Mouse (Mus musculus) 3134 (cell line): Measurements from ENCODE around the gene Lamc3.
A peak's percentile ranks its signal among the peaks of the same experiment; 100 is the strongest.

Experiments used
- DNase-seq: peaks from one replicate; pipeline ENCODE4 v3.0.0-alpha.2; 2011; ENCODE audit warnings: low spot score; ENCODE audit not compliant: insufficient read length; ENCODE audit errors: extremely low read depth

The Lamc3 gene

GRCm38 (mm10) chr2:31887030-31887429 is at the start of gene Lamc3:
TSS of gene Lamc3 (plus strand) at chr2:31887291.
- no peak for DNase-seq

- no peak for DNase-seq
These were observed 48.2 kb upstream of the Lamc3 start for GRCm38 (mm10) chr2:31838868-31839267.

GRCm38 (mm10) chr2:31844729-31845136 is 42.4 kb upstream of the Lamc3 start:
- DNase-seq, result no peak

GRCm38 (mm10) chr2:31845512-31845895 is 41.6 kb upstream of the Lamc3 start:
- DNase-seq, result no peak

- no peak for DNase-seq
These were observed 41.0 kb upstream of the Lamc3 start, which contains the start of gene Fibcd1 for GRCm38 (mm10) chr2:31845896-31846691. TSS of gene Fibcd1 (minus strand) at chr2:31846005.

- no peak for DNase-seq
These were observed 40.1 kb upstream of the Lamc3 start for GRCm38 (mm10) chr2:31846692-31847660.

- no peak for DNase-seq
These were observed 39.2 kb upstream of the Lamc3 start for GRCm38 (mm10) chr2:31847908-31848307.

- DNase-seq, result peak; percentile 66
These were observed 37.0 kb upstream of the Lamc3 start for GRCm38 (mm10) chr2:31850141-31850540.

GRCm38 (mm10) chr2:31855991-31856390 is 31.1 kb upstream of the Lamc3 start:
- peak; percentile 57 for DNase-seq

- DNase-seq, result no peak
These were observed 29.9 kb upstream of the Lamc3 start for GRCm38 (mm10) chr2:31857180-31857579.

- DNase-seq, result no peak
These were observed 28.6 kb upstream of the Lamc3 start for GRCm38 (mm10) chr2:31858500-31858899.

- DNase-seq, result no peak
These were observed 24.2 kb upstream of the Lamc3 start for GRCm38 (mm10) chr2:31862919-31863318.

- DNase-seq, result no peak
These were observed 23.3 kb upstream of the Lamc3 start for GRCm38 (mm10) chr2:31863766-31864165.

GRCm38 (mm10) chr2:31864891-31865290 is 22.2 kb upstream of the Lamc3 start:
- DNase-seq, result no peak

- DNase-seq, result no peak
These were observed 21.8 kb upstream of the Lamc3 start for GRCm38 (mm10) chr2:31865322-31865721.

- no peak for DNase-seq
These were observed 21.3 kb upstream of the Lamc3 start for GRCm38 (mm10) chr2:31865794-31866193.

- no peak for DNase-seq
These were observed 19.1 kb upstream of the Lamc3 start for GRCm38 (mm10) chr2:31867773-31868537.

- DNase-seq, result no peak
These were observed 18.4 kb upstream of the Lamc3 start for GRCm38 (mm10) chr2:31868538-31869164.

- no peak for DNase-seq
These were observed 17.4 kb upstream of the Lamc3 start for GRCm38 (mm10) chr2:31869692-31870091.

- DNase-seq, result no peak
These were observed 16.4 kb upstream of the Lamc3 start for GRCm38 (mm10) chr2:31870683-31871082.
